Mouse (Mus musculus) cerebellum, adult (tissue): ENCODE results near the gene Sf3b6.

ENCODE experiments used
- ATAC-seq: cut with Nextera tagmentation; 2 replicates; pipeline ENCODE4 v1.9.2; 2017; ENCODE audit warnings: mild to moderate bottlenecking, moderate library complexity, mixed read lengths; ENCODE audit not compliant: insufficient number of reproducible peaks, low FRiP score, low TSS enrichment

The Sf3b6 gene

DNA sequence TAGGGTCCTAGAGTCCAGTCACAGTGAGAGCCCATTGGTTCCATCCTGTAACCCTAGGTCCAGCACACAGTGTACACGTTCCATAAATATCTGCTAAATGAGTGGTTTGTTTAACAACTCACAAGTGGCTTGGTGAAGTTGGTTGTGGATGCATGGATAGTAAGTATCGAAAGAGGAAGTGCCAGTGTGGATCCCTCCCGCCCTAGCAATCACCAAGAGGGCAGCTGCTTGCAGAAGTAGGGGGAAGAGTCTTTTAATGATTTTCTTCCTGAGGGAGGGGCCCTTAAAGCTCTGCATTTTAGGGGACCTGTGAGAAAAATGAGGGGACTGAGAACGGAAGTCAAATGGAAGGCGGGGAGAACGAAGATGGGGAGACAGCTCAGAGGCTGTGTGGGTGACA lies 22.7 kb downstream of the Sf3b6 start:
- ATAC-seq, result no peak

DNA sequence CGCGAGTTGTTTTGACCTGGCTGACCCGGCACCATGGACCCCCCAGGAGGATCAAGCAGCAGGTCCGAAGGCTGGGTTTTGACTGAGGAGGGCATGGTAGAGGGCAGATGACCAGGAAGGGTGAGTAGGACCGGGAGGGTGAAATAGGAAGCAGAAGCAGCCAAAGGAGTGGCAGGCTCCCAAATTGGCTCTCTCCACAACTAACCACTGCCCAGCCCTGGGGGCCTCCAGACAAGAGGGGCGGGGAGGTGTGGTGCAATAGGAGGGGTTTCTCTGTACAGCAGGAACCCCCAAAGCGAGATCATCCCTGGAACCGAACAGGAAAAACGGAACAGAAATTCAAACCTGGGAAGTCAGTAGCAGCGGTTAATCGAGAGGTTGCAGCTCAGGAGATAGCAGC lies 23.4 kb downstream of the Sf3b6 start:
- ATAC-seq, result no peak

DNA sequence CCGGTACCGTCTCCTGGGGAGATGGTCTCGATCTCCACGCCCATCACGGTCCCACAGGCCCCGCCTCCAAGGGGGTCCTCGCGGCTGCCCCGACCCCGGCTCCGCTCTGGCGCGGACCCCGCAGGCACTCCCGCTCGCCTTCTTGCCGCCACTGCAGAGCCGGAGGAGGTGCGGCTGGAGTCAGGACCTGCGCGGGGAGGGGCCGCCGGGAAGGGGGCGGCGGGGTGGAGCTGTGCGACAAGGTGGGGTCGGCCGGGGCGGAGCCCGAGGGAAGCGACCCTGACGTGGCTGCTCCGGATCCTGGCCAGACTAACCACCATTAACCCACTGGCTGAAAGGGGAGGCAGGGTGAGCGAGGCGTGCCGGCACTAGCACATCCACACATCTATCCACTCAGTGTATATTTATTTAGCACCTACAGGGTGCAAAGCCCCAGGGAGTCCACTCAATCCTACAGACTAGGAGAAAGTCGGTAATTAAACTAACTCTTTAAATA lies 24.1 kb downstream of the Sf3b6 start, which contains the start of gene Fkbp1b:
Fkbp1b (minus strand) TSS at position 200 of the 496 bp plus-strand sequence.
- ATAC-seq, result 0 out of 2 replicates have a peak, but pooled peaks have one; percentile 14

- ATAC-seq, result no peak
Measured at GRCm38 (mm10) chr12:4842456-4842855, 25.1 kb downstream of the Sf3b6 start.

GRCm38 (mm10) chr12:4842890-4843597 lies 25.7 kb downstream of the Sf3b6 start, which contains the start of gene Wdcp:
TSS of gene Wdcp (plus strand) at chr12:4843303.
- peak; percentile 99 for ATAC-seq

GRCm38 (mm10) chr12:4843741-4844140 lies 26.4 kb downstream of the Sf3b6 start:
- no peak for ATAC-seq

GRCm38 (mm10) chr12:4856160-4856559 lies 38.8 kb downstream of the Sf3b6 start:
- no peak for ATAC-seq

GRCm38 (mm10) chr12:4856834-4857233 lies 39.5 kb downstream of the Sf3b6 start:
- ATAC-seq, result no peak

- ATAC-seq, result no peak
Measured at GRCm38 (mm10) chr12:4859241-4859914, 42.0 kb downstream of the Sf3b6 start.

DNA sequence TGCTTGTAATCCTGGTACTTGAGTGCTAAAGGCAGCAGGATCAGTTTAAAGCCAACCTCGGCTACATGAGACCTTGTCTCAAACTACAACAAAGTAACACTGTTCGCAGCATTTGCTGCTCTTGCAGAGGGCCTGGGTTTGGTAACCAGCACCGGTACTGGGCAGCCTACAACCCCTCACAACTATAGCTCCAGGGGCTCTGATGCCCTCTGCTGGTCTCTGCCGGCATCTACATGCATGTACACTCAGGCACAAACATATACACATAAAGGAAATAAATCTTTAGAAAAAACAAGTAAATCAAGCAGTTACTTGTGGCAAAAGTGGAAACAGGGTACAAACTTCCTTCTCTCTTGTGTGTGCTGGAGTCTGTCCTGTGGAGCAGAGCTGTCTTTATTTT lies 45.3 kb downstream of the Sf3b6 start:
- no peak for ATAC-seq

- peak; percentile 60; the same call in 1 of the 2 replicates for ATAC-seq
Measured at GRCm38 (mm10) chr12:4863654-4864337, 46.5 kb downstream of the Sf3b6 start.

GRCm38 (mm10) chr12:4864338-4864690 lies 47.0 kb downstream of the Sf3b6 start:
- ATAC-seq, result no peak

- no peak for ATAC-seq
Measured at GRCm38 (mm10) chr12:4868924-4869323, 51.6 kb downstream of the Sf3b6 start.

GRCm38 (mm10) chr12:4871260-4871659 lies 53.9 kb downstream of the Sf3b6 start:
- no peak for ATAC-seq

DNA sequence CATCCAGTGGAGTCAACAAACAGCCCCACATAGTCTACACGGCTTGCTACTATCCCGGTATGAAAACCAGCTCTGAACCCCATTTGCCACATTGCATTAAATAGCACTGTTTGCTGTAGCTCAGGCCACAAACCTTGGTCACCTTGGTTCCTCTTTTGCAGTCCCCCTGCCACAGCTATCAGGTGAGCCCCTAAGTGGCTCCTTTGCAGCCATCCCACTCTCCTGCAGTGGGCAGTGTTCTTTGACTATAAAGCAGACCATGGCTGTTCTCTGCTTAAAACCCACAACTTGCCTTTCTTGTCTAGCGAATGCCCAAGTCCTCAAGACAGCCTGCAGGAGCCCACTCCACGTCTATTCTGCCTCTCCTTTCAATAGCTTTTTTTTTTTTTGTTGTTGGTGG lies 54.9 kb downstream of the Sf3b6 start:
- ATAC-seq, result no peak

DNA sequence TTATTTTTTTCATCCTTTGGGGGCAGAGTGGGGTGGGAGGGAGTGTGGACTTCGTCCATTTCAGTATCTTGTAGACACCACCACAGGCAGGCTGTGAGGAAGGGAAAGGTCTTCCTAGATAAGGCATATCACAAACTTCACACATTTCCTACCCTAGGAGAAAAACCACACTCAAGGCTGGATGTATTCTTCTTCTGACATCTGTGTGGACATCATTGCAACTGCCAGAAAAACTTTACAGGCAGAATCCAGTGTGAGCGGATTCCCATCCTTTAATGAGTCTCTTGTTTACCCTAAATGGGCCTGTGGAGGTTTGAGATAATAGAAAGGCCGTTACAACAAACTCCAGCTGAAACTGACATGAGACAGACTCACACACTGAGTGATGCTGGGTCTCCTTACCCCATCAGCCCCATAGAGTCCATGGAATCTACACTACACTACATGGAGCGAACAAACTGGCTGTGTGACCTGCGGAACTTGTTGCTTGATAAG lies 55.7 kb downstream of the Sf3b6 start:
- ATAC-seq, result no peak

GRCm38 (mm10) chr12:4873531-4873930 lies 56.2 kb downstream of the Sf3b6 start:
- ATAC-seq, result no peak

DNA sequence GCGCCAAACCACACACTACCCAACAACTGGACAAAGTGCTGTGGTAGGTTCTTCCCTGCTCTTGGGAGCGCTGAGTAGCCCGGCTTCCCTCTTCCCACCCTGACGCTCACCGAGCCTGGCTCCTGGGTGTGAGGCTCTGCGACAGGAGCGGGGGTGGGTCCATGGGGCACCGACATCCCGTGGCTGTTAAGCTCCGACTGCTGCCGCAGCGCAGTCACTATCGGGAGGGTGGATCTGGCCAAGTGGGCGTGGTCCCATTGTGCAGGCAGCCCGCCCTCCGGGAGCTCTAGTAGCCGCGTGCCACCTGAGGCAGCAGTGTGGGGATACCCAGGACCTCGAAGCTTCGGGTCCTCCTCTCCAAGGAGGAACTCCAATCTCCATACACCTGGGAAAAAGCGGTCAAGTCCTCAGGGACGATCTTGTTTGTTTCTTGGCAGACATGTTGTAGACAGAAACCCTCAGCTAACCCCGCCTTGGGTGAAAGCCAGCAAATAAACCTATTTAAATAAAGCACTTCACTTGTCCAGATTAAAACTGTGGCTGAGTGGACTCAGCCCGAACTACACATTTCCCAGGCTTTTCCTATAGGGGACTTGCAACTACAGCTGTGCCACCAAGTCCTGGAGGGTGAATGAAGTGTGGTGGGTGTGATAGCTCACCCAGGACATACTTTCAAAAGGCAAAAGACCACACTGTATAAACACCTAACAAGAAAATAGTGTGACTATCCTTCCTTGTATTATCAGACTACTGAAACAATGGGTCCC lies 57.0 kb downstream of the Sf3b6 start, which contains the start of gene Mfsd2b:
Mfsd2b (minus strand) TSS at position 199 of the 767 bp plus-strand sequence.
- peak; percentile 41; the same call in 1 of the 2 replicates for ATAC-seq

DNA sequence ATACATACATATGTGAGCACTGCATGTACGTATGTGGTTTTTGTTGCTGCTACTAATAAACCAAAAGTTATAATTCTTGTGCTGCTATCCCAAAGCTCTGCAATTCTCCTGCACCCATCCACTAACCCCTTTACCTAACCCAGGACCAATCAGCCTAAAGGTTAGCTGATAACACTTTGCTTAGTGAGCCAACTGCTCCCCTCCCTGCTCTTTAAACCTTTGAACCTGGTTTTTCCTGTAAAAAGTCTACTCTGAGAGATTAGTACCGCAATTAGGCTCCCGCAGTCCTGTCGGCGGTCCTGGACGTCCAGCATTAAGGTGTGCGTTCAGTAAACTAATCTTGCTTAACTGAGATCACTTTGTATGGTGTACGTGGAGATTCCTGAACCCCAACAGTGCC lies 58.3 kb downstream of the Sf3b6 start:
- no peak for ATAC-seq
